Mouse (Mus musculus): Measurements from ENCODE around the gene Cdk8.

Gene Cdk8

DNA sequence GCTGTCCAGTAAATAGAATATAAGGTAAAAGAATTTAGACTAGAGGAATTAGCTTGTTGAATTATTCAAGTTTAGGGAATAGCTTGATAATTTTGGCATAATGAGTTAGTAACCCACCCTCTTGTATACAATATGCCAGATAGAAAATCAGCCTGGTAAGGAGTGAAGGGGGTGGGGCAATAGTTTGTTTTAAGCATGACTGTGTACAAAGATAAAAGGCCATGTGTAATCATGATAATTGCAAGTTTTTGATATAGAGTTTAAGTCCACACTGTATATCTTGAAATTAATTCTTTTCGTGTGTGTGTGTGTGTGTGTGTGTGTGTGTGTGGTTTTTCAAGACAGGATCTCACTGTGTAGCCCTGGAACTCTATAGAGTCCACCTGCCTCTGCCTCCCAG, 3.3 kb downstream of the Cdk8 start:
- DNase-seq = no peak

DNA sequence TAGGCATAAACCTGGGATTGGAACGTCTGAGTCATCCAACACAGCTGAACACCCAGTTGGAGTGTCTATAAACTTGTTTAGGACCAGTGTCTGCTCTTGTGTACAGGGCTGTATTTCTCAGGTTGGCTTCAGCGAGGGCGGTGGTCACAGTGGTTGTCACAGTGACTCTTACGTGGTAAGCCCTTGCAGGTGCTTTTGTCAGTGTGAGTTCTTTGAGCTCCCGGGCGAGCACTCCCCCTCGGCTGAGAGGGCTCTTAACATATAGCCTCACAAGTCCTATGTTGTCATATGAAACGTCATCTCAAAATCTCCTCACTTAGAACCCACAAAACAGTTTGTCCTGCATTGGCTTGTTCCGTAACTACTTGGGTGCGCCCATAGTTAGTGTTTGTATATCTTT, 7.2 kb downstream of the Cdk8 start:
- no peak for DNase-seq

- no peak for DNase-seq
Observed at GRCm38 (mm10) chr5:146240771-146241170, 9.7 kb downstream of the Cdk8 start.

GRCm38 (mm10) chr5:146241202-146241601, 10.2 kb downstream of the Cdk8 start:
- DNase-seq = no peak

GRCm38 (mm10) chr5:146245193-146245592, 14.2 kb downstream of the Cdk8 start:
- DNase-seq = no peak

DNA sequence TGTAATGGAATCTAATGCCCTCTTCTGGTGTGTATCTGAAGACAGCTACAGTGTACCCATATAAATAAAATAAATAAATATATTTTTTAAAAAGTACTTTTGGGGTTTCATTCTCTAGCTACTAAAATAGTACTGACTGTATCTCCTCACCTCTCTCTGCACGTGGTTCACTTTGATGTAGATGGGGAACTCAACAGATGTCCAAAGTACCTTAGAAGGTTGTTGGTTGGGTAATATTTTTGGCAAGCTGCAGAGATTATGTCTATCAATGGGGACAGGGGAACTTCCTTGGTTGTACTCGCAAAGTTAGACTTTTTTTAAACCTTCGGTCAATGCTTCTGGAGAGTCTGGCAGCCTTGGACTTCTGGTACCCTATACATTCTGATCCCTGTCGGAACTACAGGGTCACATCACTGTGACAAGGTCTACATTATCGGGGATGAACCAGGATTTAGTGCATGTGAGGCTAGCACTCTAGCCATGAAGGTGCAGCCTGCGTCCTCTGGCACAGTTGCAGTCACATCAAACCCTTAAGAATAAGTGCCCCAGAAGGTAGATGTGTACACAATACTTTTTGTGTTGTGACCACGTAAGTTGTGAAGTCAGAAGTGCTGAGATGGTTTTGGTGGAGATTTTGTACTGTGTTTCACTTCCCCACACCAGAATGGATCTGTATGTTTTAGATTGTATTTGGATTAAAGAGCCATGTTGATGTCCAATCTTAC, 14.8 kb downstream of the Cdk8 start:
- no peak for DNase-seq

- DNase-seq = no peak
Observed at GRCm38 (mm10) chr5:146246386-146246785, 15.4 kb downstream of the Cdk8 start.

DNA sequence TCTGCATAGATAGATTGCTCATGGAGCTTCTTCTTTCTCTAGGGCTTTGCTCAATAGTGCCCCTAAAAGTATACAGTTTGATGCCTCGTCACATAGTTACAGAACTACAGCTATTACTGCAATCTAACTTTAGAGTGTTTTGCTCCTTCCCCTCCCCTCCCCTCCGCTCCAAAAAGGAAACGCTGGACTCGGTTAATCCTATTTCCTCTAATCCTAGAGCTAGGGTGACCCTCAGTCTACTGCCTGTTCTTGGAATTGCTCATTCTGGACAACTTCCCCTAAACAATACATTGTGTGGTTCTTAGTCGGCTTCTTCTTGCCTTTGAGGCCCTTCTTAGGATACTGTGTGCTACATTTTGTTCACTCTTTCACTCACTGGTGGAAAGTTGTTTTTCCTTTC, 16.7 kb downstream of the Cdk8 start:
- DNase-seq = no peak

DNA sequence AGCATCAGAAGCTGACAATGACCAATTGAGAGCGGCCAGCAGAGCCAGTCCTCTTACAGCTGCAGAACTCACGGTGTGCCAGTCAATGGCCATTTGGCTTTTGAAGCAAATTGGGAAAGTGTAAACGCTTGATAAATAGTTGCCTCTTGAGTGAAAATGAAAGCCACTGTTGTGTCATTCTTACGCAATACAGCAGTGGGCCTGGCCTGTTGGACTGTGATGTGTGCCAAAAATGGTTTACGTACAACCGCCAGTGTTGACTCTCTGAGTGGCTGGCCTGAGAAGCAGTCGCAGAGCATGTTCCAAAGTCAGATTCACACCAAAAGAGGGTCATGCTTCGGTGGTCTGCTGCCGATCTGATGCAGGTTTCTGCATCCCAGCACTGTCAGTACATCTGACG, 17.7 kb downstream of the Cdk8 start:
- DNase-seq = peak; percentile 24

- DNase-seq = no peak
Observed at GRCm38 (mm10) chr5:146250369-146251075, 19.5 kb downstream of the Cdk8 start.

DNA sequence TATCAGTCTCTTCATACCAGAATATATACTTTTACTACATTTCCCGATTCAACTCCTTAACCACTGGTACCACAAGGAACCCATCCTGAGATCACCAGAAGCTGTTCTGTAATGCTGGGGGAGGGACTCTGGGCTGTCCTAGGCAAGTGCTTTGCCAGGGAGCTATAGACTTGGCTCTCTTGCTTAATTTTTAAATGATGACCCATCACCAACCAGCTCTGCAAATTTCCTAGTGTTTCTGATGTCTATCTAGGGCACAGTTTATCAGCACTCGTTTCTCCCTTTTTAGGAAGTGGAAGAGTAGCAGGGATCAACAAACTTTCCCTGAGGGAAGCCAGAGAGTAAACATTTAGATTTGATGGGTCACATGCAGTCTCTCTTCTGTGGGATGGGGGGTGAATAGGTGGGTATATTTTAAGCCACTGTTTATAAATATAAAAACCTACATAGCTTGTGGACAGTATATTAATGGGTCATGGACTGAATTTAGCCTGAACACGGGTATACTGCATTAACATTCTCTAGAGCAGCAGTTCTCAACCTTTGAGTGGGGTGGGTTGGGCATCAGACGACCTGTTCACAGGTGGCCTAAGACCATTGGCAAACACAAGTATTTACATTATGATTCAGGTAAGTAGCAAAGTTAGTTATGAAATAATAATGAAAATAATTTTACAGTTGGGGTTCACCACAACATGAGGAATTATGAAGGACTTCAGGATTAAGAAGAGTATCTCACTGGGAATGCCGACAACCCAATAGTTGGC, 20.8 kb downstream of the Cdk8 start:
- DNase-seq = no peak

GRCm38 (mm10) chr5:146253644-146254043, 22.6 kb downstream of the Cdk8 start:
- DNase-seq = no peak

- DNase-seq = peak; percentile 21
Observed at GRCm38 (mm10) chr5:146260003-146260402, 29.0 kb downstream of the Cdk8 start.

- DNase-seq = no peak
Observed at GRCm38 (mm10) chr5:146265934-146266591, 35.0 kb downstream of the Cdk8 start.

- DNase-seq = no peak
Observed at GRCm38 (mm10) chr5:146267776-146268175, 36.7 kb downstream of the Cdk8 start.

DNA sequence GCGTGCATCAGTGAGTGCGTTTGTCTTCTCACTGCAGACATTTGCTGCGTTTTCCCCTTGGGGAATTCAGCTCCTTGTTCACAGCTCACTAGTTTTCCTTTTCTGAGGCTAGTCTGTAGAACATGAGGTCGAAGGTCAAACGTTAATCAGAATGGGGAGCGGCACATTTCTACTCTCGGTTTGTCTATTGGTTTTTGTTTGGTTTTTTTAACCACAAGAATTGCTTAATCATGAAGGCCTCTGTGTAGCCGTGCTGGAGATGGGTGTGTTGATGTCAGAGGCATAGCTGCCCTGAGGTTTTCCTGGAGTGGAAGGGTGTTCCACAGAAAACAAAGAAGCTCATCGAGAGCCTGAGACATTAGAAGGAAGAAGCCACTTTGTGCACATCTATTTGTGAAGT, 39.6 kb downstream of the Cdk8 start:
- no peak for DNase-seq

DNA sequence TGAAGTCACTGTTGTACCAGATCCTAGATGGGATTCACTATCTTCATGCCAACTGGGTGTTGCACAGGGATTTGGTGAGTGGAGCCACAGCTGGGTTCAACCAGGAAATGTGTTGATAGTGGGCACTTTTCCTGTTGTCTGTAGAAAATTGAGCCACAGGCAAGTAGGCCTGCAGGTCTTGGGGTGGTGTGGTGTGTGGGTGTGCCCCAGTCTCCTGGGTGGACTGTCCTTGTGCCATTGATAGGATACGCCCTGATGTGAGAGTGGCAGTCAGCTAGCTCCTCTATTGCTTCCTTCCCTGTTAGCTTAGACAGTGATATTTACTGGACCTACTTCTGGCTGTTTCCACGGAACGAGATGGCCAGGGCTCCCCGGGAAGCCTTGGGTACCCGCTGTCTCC, 40.6 kb downstream of the Cdk8 start:
- DNase-seq = no peak

- DNase-seq = no peak
Observed at GRCm38 (mm10) chr5:146273096-146273495, 42.1 kb downstream of the Cdk8 start.

DNA sequence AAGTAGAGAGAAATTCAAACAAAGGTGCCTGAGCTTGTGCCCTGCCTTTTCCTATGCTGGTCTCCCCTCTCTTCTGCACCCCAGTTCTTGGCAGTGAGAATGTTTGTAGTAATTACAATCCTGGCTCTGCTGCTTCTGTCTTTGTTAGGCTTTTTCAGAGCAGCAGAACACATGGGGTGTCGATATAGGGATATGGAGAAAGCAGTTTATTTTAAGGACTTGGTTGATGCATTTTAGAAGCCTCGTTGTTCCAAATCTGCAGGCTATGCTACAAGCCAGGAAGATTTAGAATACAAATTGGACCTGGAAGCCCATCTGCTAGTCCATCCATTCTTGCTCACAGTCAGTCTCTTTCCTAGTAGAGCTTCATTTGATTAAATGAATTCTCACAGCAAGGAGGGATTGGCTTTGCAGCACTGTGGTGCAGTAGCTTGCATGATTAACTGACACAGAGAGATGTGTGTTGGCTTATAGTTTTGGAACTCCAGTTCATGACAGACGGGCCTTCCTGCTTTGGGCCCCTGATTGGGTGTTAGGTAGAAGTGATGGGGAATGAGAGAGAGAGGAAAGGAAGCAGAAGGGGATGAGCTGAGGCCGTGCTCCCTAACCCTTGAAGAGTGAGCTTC, 43.5 kb downstream of the Cdk8 start:
- DNase-seq = no peak

- DNase-seq = no peak
Observed at GRCm38 (mm10) chr5:146277513-146277912, 46.5 kb downstream of the Cdk8 start.

DNA sequence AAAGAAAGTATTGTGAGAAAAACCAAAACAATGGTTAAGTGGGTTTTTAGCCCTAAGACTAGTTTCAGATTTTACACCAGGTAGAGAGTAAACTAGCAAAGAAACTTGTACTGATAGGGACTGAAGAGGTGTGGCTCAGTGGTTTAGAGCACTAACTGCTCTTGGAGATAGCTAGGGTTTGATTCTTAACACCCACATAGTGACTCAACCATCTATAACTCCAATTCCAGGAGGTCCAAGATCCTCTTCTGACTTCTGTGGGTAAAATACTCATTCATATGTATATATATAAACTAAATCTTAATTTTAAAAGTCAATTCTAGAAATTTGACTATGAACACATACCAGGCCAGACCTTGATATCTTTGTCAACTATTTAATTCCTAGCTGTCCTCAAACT, 49.0 kb downstream of the Cdk8 start:
- no peak for DNase-seq

DNA sequence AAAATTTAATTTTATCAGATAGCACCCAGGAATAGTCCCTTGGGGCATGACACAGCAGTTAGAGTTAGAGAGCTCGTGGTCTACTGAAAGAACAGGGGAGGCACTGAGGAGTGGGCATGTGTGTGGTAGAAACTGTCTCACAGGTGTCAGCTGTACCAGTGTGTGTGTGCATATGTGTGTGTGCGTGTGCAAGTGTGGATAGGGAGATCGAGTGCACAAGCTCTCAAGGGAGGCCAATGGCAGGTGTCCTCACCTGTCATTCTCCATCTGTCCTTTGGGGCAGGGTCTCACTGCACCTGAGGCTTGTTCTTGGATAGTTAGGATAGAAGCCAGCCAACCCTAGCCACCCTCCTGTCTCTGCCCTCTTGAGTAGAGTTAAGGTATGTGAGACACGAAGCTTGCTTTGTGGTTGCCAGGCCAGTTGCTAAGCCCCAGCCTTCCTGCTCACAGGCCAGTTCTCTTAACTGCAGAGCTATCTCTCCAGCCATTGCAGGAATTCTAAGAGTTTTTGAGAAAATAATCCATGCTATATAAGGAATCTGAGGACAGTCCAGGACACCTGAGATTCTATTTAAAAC, 50.3 kb downstream of the Cdk8 start:
- DNase-seq = no peak

All from lung, postnatal 14 days (tissue).